Mouse (Mus musculus) cerebellum, postnatal 4 days (tissue): Measurements from ENCODE around the gene Prol1.
"Not testable (repeated sequence)": the region's sequence is repeated elsewhere in the genome, so short reads cannot be mapped to it uniquely, and the experiment has no call there.

Experiments used
- DNase-seq, 2 experiments: peaks; one replicate each; pipeline ENCODE4 v3.0.0; 2022; ENCODE audit warnings: low spot score in 2 of 2, mixed read lengths in 1 of 2

The Prol1 gene

DNA sequence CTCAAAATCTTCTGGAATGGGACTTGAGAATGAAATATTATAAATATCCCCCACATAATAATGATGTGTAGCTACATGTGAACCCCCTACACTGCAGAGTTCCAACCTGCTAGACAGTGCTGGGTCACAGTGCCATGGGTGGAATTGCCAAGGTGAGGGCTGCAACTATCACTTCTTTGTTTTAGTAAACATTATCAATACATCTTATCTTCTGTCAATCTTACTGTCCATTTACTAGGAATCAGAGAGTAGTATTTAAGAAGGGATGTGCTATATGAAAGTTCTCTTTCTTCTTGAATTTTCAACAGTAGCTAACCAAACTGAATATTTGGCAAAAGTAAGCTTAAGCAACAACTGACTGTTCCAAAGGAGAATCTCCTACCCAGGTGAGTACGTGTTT is at the start of gene Prol1:
Prol1 (plus strand) TSS at position 301 of the 400 bp plus-strand sequence.
- DNase-seq = no peak

DNA sequence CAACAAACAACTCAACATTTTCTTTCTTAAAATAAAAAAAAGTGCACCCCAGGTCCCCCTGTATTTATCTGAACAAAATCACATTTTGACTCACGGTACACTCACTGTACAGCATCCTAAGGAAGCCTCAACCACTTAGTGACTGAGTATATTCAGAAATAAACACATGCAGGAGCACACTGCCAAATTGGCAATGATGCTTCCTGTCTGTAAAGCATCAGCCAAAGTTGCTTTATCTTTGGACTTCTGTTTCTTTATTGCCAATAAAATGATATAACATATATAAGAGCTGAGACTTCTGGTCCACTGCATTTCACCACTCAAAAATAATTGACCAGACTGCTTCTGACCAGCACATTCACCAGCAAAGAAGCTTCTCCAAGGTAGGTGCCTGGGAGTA is 48.5 kb upstream of the Prol1 start, which contains the start of gene Gm7714:
Gm7714 (plus strand) TSS at position 301 of the 400 bp plus-strand sequence.
- DNase-seq = no peak

- not testable (repeated sequence) for DNase-seq
Observed at GRCm38 (mm10) chr5:88311307-88311706, 5.8 kb upstream of the Prol1 start.

DNA sequence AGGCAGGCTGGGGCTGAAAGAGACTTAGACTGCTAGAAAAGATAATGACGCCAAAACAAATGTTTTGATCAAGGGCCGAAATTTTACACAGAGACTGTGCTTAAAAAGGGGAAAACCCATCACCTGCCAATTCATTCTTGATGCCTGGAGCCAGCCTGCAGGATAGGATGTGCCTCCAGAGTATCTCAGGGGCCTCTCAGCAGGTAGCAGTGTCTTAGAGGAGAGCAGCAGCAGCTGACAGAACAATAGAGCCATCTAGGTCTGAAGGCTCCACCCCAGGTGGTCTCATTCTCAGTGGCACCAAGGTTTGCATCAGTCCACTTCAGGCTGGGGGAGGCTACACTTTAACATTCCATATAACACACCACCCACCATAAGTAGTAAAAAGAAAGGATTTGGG is 31.4 kb downstream of the Prol1 start:
- not testable (repeated sequence) for DNase-seq

DNA sequence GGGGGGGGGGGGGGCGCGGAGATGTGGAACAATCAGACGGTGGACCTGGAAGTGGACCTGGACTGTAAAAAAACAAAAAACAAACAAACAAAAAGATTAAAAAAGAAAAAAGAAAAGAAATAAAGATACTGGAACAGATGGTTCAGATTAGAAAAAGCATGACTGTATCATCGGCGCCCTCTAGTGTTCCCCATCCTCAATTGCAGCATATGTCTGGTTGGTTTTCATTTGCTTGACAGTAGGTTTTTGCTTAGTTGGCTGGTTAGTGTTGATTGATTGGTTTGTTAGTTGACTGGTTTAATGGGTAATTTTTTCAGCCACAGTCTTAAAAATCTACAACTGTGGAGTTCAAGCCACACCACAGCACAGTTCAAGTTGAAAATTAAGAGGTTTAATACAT is 47.7 kb downstream of the Prol1 start:
- DNase-seq = peak in 1 of 2 experiments; percentile 7

DNA sequence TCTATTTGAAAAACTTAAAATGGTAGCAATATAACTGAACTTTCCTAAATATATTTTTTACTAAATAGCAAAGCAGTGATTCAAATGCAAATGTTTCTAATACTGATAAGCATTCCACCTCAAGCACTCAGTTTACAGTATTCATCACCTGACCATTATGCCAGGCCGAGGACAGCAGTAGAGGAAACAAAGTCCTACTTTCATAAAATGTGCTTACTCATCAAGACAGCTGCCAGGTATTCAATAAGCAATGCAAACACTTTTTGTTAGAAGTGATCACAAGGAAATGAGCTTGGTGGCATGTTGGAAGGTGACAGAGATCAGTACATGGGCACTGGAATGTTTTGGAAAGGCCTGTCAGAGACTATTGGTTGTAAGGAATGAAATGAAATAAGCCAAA is 49.8 kb downstream of the Prol1 start:
- no peak for DNase-seq

DNA sequence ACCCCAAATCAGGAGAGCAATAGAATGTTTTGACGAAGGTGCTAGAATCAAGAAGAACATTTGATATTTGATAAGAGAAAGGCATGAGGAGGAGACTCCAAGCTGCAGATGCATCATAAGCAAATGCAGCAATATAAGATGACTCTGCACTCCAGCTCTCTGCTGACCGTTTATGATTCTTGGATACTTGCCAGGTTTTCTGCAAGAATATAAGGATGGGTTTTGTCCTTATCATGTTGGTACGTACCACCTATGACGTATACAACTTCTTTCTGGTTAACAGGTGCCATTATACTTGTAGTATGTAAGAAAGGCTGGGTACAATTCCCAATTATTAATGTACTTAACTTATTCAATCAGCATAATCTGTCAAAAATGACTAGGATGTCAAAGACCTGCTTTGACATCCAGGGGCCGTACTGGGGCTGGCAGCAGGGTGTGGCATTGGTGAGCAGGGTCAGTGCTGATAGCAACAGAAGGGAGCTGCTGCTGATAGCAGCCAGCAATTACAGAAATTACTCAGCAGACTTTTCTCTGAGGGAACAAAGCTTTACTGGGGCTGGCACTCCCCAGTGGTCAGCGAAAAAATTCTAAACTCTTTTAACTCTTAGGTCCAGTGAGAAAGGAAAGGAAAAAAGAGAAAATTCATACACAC is 53.6 kb downstream of the Prol1 start:
- DNase-seq = no peak

DNA sequence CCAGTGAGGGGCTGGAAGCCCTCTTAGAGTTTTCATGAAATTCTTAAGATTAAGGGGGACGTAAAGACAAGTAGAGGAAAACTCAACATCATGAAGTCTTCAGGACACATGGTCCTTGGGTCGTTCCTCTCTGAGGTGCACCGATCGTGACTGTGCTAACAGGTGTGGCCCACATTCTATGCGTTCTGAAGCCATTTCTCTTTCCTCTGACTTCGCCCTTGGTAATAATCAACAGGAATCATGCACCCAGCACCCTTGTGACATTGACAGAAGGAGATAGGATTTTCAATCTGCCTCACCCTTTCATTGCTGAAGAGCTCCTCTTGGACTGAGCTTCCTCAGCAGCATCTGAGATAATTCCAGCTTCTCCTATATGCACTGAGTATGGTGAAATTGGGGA is 55.5 kb downstream of the Prol1 start:
- DNase-seq = no peak

- DNase-seq = no peak
Observed at GRCm38 (mm10) chr5:88375808-88376207, 58.7 kb downstream of the Prol1 start, which contains the start of gene Amtn. Amtn (plus strand) TSS chr5:88376108.
